Comparison of ENCODE assay signal across 8 mouse cellular contexts in the genomic region with DNA sequence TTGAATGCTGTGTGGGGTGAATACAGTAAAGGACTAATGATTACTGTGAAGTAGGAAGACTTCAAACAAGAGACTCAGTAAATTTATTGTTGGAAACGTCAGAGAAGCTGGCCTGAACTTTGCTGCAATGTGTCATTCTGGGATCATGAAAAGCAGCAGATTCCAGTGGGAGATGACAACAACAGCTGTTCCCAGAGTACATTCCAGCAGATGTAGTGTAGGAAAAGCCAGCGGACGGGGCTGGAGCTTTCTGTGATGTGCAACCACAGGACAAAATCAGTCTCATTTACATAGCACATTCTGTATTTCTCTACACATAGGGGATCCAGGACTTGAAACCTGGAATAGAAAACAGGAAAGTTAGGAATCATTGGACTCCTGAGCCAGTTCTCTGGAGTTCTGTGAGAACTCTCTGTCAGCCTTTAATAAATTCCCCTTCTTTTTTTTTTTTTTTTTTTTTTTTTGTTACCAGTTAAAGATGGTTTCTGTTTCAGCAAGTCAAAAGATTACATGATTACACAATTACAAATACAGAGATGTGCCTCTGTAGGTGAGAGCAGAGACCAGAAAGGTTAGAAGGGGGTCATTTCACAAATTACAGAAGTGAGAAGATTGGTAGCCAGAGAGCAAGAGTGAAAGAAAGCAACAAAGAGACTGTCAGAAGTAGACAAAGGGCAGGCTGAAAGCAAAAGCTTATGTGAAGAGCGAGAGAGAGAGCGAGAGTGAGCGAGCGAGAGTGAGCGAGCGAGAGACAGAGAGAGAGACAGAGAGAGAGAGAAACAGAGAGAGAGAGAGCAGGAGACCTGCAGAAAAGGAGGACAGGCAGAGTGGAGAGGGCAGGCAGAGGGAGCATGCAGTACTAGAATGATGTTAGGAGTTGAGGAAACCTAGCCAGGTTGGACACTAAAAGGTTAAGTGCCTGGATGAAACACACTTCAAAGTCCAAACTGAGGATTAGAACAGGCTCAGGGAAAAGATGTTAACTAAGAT.
A peak's percentile ranks its signal among the peaks of the same experiment; 100 is the strongest.
DNase-seq lines count a peak whose midpoint lies in the region; ATAC-seq and TF ChIP-seq lines count a peak whose summit lies in the region.

No protein-coding gene starts in this region.

- H3K4me2 ChIP-seq in embryonic facial prominence, embryonic 11.5 days (ENCODE audit: low read depth, low read length) = no peak overlapping the region
- no peak overlapping the region for H3K4me2 ChIP-seq in heart, embryonic 13.5 days
- peak overlapping the region; percentile 12; the same call in 1 of the 2 replicates for H3K4me2 ChIP-seq in kidney, postnatal 0 days (ENCODE audit: low read length)
- H3K4me2 ChIP-seq in neural tube, embryonic 13.5 days = peak overlapping the region; percentile 20; the same call in 1 of the 2 replicates

- no peak overlapping the region for H3K27ac ChIP-seq in embryonic facial prominence, embryonic 11.5 days (replicated peaks; ENCODE audit: low read depth, low read length)
- H3K27ac ChIP-seq in embryonic facial prominence, embryonic 10.5 days (replicated peaks) = no peak overlapping the region
- H3K27ac ChIP-seq in heart, embryonic 13.5 days (replicated peaks) = no peak overlapping the region
- H3K27ac ChIP-seq in kidney, postnatal 0 days = peak overlapping the region; percentile 13; the same call in 1 of the 2 replicates
- no peak overlapping the region for H3K27ac ChIP-seq in neural tube, embryonic 13.5 days (replicated peaks)

- no peaks in the 10 kb centered on the region for H3K9me3 ChIP-seq in embryonic facial prominence, embryonic 11.5 days (replicated peaks; ENCODE audit: control insufficient read depth, low read length)
- H3K9me3 ChIP-seq in embryonic facial prominence, embryonic 10.5 days = no peaks in the 10 kb centered on the region
- no peaks in the 10 kb centered on the region for H3K9me3 ChIP-seq in heart, embryonic 13.5 days
- H3K9me3 ChIP-seq in kidney, postnatal 0 days (replicated peaks; ENCODE audit: low read length) = no peaks in the 10 kb centered on the region
- H3K9me3 ChIP-seq in neural tube, embryonic 13.5 days = no peaks in the 10 kb centered on the region

- ATAC-seq in embryonic facial prominence, embryonic 11.5 days (replicated peaks; ENCODE audit: insufficient number of reproducible peaks, low FRiP score, low TSS enrichment, low read depth) = no peak
- ATAC-seq in heart, embryonic 13.5 days (ENCODE audit: extremely low read depth, insufficient number of reproducible peaks, low FRiP score, low TSS enrichment) = no peak
- no peak for ATAC-seq in kidney, postnatal 0 days (replicated peaks; ENCODE audit: low FRiP score, low read depth)
- ATAC-seq in neural tube, embryonic 13.5 days (ENCODE audit: low read depth) = no peak

- TF ChIP-seq CTCF in kidney, postnatal 0 days (IDR thresholded peaks at IDR 0.05; ENCODE audit: low read depth) = no peak

- H3K27me3 ChIP-seq in embryonic facial prominence, embryonic 11.5 days (ENCODE audit: control insufficient read depth, insufficient read depth, low read length) = no peaks in the 10 kb centered on the region
- no peaks in the 10 kb centered on the region for H3K27me3 ChIP-seq in embryonic facial prominence, embryonic 10.5 days (replicated peaks; ENCODE audit: low read depth, poor library complexity, severe bottlenecking)
- H3K27me3 ChIP-seq in heart, embryonic 13.5 days (replicated peaks) = no peaks in the 10 kb centered on the region
- H3K27me3 ChIP-seq in kidney, postnatal 0 days (ENCODE audit: insufficient read depth, low read length) = no peaks in the 10 kb centered on the region
- no peaks in the 10 kb centered on the region for H3K27me3 ChIP-seq in neural tube, embryonic 13.5 days

- no peak overlapping the region for H3K4me3 ChIP-seq in embryonic facial prominence, embryonic 11.5 days (ENCODE audit: low read depth, low read length)
- no peak overlapping the region for H3K4me3 ChIP-seq in embryonic facial prominence, embryonic 10.5 days
- H3K4me3 ChIP-seq in heart, embryonic 13.5 days = no peak overlapping the region
- no peak overlapping the region for H3K4me3 ChIP-seq in kidney, postnatal 0 days (replicated peaks; ENCODE audit: low read depth, low read length)
- no peak overlapping the region for H3K4me3 ChIP-seq in neural tube, embryonic 13.5 days

- 0 out of 2 replicates have a peak overlapping the region, but pooled peaks have one; percentile 22 for H3K9ac ChIP-seq in embryonic facial prominence, embryonic 11.5 days (replicated peaks; ENCODE audit: low read length)
- H3K9ac ChIP-seq in heart, embryonic 13.5 days = peak overlapping the region; percentile 42; the same call in 1 of the 2 replicates
- no peak overlapping the region for H3K9ac ChIP-seq in kidney, postnatal 0 days (ENCODE audit: low read depth, low read length)
- peak overlapping the region; percentile 22; the same call in 1 of the 2 replicates for H3K9ac ChIP-seq in neural tube, embryonic 13.5 days

- no peaks in the 10 kb centered on the region for H3K36me3 ChIP-seq in embryonic facial prominence, embryonic 11.5 days (replicated peaks; ENCODE audit: control insufficient read depth, insufficient read depth, low read depth, low read length)
- H3K36me3 ChIP-seq in embryonic facial prominence, embryonic 10.5 days (replicated peaks) = no peaks in the 10 kb centered on the region
- H3K36me3 ChIP-seq in heart, embryonic 13.5 days = no peaks in the 10 kb centered on the region
- no peaks in the 10 kb centered on the region for H3K36me3 ChIP-seq in kidney, postnatal 0 days (ENCODE audit: insufficient read depth, low read length)
- H3K36me3 ChIP-seq in neural tube, embryonic 13.5 days = no peaks in the 10 kb centered on the region

- DNase-seq in embryonic facial prominence, embryonic 11.5 days (ENCODE audit: low spot score) = no peak
- no peak for DNase-seq in embryonic facial prominence, embryonic 10.5 days (ENCODE audit: low spot score)
- peak; percentile 90 for DNase-seq in kidney, postnatal 0 days (ENCODE audit: low spot score)
- no peak for DNase-seq in thymus, postnatal 10 days (ENCODE audit: low spot score in 2 of 2)
- no peak for DNase-seq in thymus, postnatal 36 days
- no peak for DNase-seq in urinary bladder, postnatal 25 days (ENCODE audit: low spot score)

- no peaks in the 10 kb centered on the region for H3K4me1 ChIP-seq in embryonic facial prominence, embryonic 11.5 days (ENCODE audit: control insufficient read depth, insufficient read depth, low read length)
- H3K4me1 ChIP-seq in embryonic facial prominence, embryonic 10.5 days = peaks cover 24% of the 10 kb centered on the region
- peaks cover 34% of the 10 kb centered on the region for H3K4me1 ChIP-seq in heart, embryonic 13.5 days
- 0 out of 2 replicates have a peak, but pooled peaks cover 7% of the 10 kb centered on the region for H3K4me1 ChIP-seq in kidney, postnatal 0 days (replicated peaks; ENCODE audit: insufficient read depth, low read length)
- peaks cover 5% of the 10 kb centered on the region for H3K4me1 ChIP-seq in neural tube, embryonic 13.5 days (replicated peaks)

- 52% methylated on average over 9 of the region's 9 CpGs for WGBS in embryonic facial prominence, embryonic 11.5 days
- WGBS in embryonic facial prominence, embryonic 10.5 days = 62% methylated on average over 9 of the region's 9 CpGs
- WGBS in heart, embryonic 13.5 days = 57% methylated on average over 9 of the region's 9 CpGs
- 46% methylated on average over 9 of the region's 9 CpGs for WGBS in kidney, postnatal 0 days
- WGBS in neural tube, embryonic 13.5 days = 17% methylated on average over 9 of the region's 9 CpGs

Comparison
In these comparisons a context has a peak if more than half of its experiments do, and no peak if none do; other contexts are left out.
1. H3K4me2 ChIP-seq: peak in kidney, postnatal 0 days (single experiment) and neural tube, embryonic 13.5 days (single experiment); none in embryonic facial prominence, embryonic 11.5 days (single experiment) and heart, embryonic 13.5 days (single experiment).